Mouse (Mus musculus): Measurements from ENCODE around the gene Rubcnl.

Gene Rubcnl

DNA sequence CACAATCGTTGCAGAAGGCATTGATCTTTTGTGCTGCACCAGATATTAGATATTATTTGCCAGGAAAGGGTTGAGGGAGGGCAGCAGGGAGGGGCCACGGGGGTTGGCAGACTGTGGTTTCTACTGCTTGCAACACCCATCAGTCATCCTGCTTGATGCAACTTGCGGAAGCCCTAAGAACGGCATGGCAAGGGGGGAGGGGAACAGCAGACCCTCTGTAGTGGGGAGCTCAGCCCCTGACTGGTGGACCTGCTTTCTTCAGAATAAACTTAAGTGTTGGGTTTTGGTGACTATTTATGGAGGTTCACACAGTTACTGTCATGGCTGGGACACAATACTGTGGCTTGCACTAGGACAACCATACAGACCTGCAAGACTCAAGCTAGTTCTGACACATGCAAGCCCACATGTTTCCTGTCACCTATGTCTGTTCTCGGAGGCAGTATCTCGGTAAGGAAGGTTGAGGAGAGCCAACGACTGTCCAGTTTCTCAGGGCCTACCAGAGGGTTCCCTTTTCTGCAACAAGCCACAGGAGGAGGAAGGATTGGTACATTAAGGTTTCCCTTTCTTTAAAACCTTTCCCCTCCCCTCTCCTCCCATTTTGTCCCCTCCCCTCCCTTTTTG, 53.6 kb downstream of the Rubcnl start:
- ATAC-seq (ENCODE audit: low TSS enrichment): no peak

DNA sequence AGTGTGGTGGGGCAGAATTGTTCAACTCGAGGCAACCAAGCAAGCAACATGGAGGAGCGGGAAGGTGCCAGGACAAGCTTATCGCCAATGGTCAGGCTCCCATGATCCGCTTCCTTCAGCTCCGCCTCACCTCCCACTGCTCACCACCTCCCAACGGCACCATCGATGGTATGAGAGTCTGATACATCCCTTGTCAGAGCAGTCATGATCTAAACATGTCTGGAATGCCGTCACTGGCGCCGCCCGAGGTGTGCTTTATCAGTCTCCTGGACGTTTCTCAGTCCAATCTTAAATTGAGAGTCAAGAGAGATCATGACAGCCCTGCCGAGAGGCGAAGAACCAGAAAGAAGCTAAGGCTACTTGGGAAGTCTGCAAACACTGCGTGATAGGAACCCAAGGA, 55.3 kb downstream of the Rubcnl start:
- ATAC-seq (ENCODE audit: low TSS enrichment): no peak

DNA sequence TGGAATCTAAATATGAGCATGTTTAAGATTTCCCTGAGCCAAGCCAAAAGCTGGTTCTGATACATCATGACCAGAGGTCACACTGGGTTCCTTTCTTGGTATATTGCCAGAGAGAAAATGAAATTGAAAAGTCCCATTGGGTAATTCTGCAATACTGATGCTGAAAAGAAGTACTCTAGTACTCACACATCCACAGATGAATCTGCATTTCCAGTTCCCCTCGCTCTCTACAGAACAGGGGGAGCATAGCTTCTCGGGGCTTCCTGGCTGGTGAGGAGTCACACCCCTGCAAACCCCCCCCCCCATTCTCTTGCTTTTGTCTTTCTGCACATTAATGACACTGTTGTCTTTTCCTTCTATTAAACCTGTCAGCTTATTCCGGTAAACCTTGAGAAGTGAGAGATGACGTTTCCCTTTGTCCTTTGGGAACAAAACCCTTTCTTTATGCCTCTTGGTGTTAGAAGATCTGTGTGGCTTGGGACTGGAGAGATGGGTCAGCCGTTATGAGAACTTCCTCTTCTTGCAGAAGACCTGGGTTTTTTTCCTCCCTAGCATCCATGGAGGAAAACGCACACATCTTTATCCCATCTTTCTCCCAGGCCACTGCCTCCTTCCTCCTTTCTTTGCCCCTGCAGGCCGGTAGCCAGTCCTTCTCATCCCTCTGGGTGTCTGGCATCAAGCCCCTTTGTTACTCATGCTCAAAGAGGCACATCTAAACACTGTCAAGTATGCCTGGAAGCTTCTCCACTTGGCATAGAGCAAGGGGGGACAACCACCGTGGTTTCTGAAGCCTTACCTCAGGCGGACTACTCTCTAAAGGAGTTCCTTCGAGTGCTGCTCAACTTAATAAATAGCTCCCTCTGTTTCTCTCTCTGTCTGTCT, 59.7 kb downstream of the Rubcnl start:
- ATAC-seq (ENCODE audit: low TSS enrichment): no peak

DNA sequence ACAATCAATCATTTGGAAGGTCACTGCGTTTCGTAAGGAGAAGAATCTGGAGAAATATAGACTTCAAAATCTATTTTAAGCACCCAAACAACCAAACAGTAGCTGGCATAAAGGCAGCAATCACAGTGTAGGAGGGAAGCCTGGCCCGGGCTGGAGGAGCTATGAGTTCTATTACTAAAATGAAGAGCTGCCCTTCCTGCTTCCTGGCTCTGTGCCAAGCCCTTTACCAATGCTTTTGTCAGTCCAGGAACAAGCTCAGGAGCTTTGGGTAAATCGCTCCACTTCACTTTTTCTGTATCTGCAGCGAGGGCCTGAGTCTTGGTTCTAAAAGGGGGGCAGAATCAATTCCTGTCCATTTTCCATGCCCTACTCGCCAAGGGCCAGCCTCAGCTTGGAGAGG, 62.1 kb downstream of the Rubcnl start:
- ATAC-seq (ENCODE audit: low TSS enrichment): no peak
